Mouse (Mus musculus): ENCODE measurements around the gene Cdk4.

- TF ChIP-seq POLR2A (IDR thresholded peaks at IDR 0.05; ENCODE audit: borderline replicate concordance, low read depth, low read length) (no peak), CTCF (IDR thresholded peaks at IDR 0.05; ENCODE audit: low read depth, low read length) (no peak)
These were observed 831 bp upstream of the Cdk4 start for GRCm38 (mm10) chr10:127062503-127062902.
